Mouse (Mus musculus) MEL (cell line): ENCODE measurements at regions not wholly inside any gene's neighbourhood (a gene's known extent, or its start where the extent isn't known, plus 50 kb on each side); places are given as distances from the start of the nearest gene placed in this dataset.

Source experiments
- CTCF ChIP-seq, 3 experiments: IDR thresholded peaks in 2 of 3; conservative IDR thresholded peaks in 1 of 3; 2 replicates each; pipeline ENCODE4 v1.5.1; 2011 to 2012; ENCODE audit warnings: low read length in 3 of 3, low read depth in 2 of 3, mild to moderate bottlenecking in 2 of 3, improper control_type of control experiment in 1 of 3, inconsistent platforms in 1 of 3, mixed read lengths in 1 of 3, moderate library complexity in 1 of 3; ENCODE audit not compliant: control insufficient read depth in 1 of 3, insufficient read depth in 1 of 3, poor library complexity in 1 of 3, severe bottlenecking in 1 of 3
- KAT2A ChIP-seq: conservative IDR thresholded peaks from 2 replicates; pipeline ENCODE4 v1.6.1; 2012; ENCODE audit warnings: low read depth, low read length, improper control_type of control experiment, inconsistent platforms
- MAX ChIP-seq: IDR thresholded peaks from 2 replicates; pipeline ENCODE4 v1.6.1; 2011; ENCODE audit warnings: low read length, improper control_type of control experiment
- USF1 ChIP-seq: IDR thresholded peaks from 2 replicates; pipeline ENCODE4 v1.6.1; 2014; ENCODE audit warnings: low read depth, mild to moderate bottlenecking, inconsistent platforms, low read length, improper control_type of control experiment, moderate library complexity

DNA sequence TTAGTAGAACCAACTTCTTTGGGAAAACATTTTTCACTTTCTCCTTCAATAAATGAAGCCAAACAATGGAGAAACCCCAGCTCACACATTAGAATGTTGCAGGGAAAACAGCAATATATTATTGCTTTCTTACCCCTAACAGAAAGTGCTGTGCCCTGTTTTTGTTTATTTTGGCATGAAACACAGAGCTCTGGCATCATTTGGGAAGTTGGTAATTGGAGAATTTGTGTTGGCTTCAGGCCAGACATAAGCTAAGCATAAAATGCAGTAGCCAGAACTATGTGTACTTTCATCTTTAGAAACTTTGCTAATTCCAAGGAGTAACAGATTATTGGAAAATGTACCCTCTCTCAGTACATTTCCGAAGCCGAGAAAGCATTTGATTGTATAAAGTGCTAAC lies 79.9 kb upstream of the Vegfc start:
- no peak for TF ChIP-seq USF1
- TF ChIP-seq MAX: no peak
- no peak for TF ChIP-seq CTCF (IDR thresholded peaks at IDR 0.05 in 2 of 3, conservative IDR thresholded peaks at IDR 0.05 in 1 of 3; ENCODE audit: control insufficient read depth in 1 of 3, insufficient read depth in 1 of 3, low read depth in 2 of 3, low read length in 3 of 3, poor library complexity in 1 of 3, severe bottlenecking in 1 of 3)
- no peak for TF ChIP-seq KAT2A
